Mouse (Mus musculus) heart, postnatal 0 days (tissue): ENCODE data around the gene Scgb1b30. TPM values are rescaled to one million over a fixed set of nuclear protein-coding genes. Genes with fewer than 3 reads are reported as not detected.
A peak's percentile ranks its signal among the peaks of the same experiment; 100 is the strongest.

Experiments
- ATAC-seq: fragments of 200-750 bp; cut with Nextera tagmentation; 2 replicates; pipeline ENCODE4 v1.8.0; 2017; ENCODE audit warnings: low read depth, moderate number of reproducible peaks, moderate library complexity; ENCODE audit not compliant: insufficient read depth
- DNase-seq: peaks from one replicate; pipeline ENCODE4 v3.0.0-alpha.2; 2016; ENCODE audit warnings: low spot score
- H3K27ac ChIP-seq: fragments of 300-500 bp; sonication (generic); 2 replicates; pipeline ENCODE4 v1.5.1; 2014; ENCODE audit warnings: low read depth, mild to moderate bottlenecking
- H3K27me3 ChIP-seq: fragments of 300-500 bp; sonication (generic); 2 replicates; pipeline ENCODE4 v1.6.1; 2014; ENCODE audit warnings: low read length, mixed read lengths; ENCODE audit not compliant: control insufficient read depth, insufficient read depth
- H3K36me3 ChIP-seq: fragments of 300-500 bp; sonication (generic); replicated peaks from 2 replicates; pipeline ENCODE4 v1.6.1; 2014; ENCODE audit warnings: low read length, mixed read lengths; ENCODE audit not compliant: control insufficient read depth, insufficient read depth
- H3K4me1 ChIP-seq: fragments of 300-500 bp; sonication (generic); 2 replicates; pipeline ENCODE4 v1.6.1; 2014; ENCODE audit warnings: antibody characterized with exemption; ENCODE audit not compliant: control insufficient read depth, insufficient read depth
- H3K4me2 ChIP-seq: fragments of 300-500 bp; sonication (generic); 2 replicates; pipeline ENCODE4 v1.6.1; 2014; ENCODE audit warnings: low read depth, mild to moderate bottlenecking, low read length, moderate library complexity
- H3K4me3 ChIP-seq: fragments of 300-500 bp; sonication (generic); 2 replicates; pipeline ENCODE4 v1.5.1; 2014; ENCODE audit warnings: low read depth, low read length
- H3K9ac ChIP-seq: fragments of 300-500 bp; sonication (generic); replicated peaks from 2 replicates; pipeline ENCODE4 v1.6.1; 2014; ENCODE audit warnings: low read depth, low read length, mixed read lengths
- H3K9me3 ChIP-seq: fragments of 300-500 bp; sonication (generic); replicated peaks from 2 replicates; pipeline ENCODE4 v1.6.1; 2016; ENCODE audit warnings: low read length; ENCODE audit not compliant: control insufficient read depth
- CTCF ChIP-seq: IDR thresholded peaks from 2 replicates; pipeline ENCODE4 v1.5.1; 2016; ENCODE audit warnings: antibody characterized with exemption, control low read depth, low read depth
- EP300 ChIP-seq: IDR thresholded peaks from 2 replicates; pipeline ENCODE4 v1.6.1; 2016; ENCODE audit warnings: antibody characterized with exemption, low read depth
- WGBS: fragments of 180-500 bp; shearing (Covaris S2); extraction: QIAGEN DNeasy Blood & Tissue Kit; methylation state at CpG from one replicate; pipeline ENCODE4 v1.1.7; 2014; 5-methylcytosine and 5-hydroxymethylcytosine counted together
- polyA plus RNA-seq: library from polyadenylated mRNA; unstranded; fragments of >200 nt; fragmentation: Nextera tagmentation; extraction: Ambion mirVana; gene quantifications from 2 replicates; pipeline ENCODE4 v1.2.1, GENCODE M21; 2015
- total RNA-seq: library from RNA; depleted of rRNA; stranded (reverse); fragments of >200 nt; gene quantifications from 2 replicates; pipeline ENCODE4 v1.2.3, GENCODE M21; 2014; ENCODE audit warnings: low replicate concordance

Gene Scgb1b30
- total and polyA plus RNA-seq, 2 experiments from 2014 or later, result not detected

DNA sequence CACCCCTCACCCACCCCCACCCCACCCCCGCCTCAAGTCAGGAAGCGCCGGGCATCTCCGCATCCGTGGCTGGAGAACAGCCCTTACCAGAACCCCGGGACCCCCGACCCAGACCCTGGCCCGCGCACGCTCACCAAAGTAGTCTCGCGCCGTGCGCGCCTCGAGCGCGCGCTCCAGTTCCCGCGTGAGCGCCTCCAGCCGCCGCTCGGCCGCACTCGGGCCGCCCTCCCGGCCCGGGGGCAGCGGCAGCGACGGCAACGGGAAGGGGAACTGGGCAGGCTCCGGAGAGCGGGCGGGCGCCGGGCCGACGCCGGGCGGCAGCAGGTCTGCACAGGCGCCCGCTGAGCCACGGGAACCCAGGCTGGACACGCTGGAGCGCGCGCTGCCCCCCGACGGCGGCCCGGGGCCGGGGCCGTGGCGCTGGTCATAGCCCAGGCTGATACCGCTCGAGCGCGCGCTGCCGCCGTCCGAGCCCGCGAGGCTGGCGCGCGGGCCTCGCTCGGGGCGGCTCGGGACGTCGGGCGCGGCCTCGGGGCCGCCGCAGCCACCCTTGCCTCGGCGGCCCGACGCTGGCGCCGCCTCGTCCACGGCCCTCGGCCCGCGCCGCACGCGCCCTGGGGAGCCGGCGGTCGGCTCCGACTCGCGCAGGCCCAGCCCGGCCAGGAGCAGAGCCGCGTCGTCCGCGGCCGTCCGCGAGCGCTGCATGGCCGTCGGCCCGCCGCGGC, 37.3 kb downstream of the Scgb1b30 start:
- 1% methylated on average over 71 of the region's 116 CpGs for WGBS

DNA sequence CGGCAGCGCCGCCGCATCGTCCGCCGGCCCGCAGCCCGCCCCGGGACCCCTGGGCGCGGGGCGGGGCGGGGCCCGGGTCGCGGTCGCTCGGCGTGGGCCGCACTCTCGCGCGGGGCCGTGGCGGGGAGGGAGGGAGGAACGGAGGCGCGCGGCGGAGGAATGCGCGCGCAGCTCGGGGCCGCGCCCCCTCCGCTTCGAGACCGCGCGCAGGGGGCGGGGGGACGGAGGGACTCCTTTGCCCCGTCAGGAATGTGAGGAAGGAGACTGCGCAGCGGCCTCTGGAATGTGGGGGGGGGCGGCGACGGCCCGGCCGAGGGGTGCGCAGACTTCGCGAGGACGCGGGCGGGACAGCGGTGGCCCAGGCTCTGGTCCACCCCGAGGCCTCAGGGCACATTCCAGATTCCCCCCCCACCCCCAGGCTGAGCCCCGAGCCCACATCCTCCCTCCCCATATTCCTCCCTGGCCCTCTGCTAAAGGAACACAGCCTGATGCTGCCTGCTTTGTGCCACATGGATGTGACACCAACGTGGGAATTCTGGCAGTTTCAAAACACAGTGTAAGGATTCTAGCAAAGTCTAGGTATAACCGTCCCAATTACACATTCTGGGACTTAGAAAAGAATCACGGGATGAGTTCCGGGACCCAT, 38.0 kb downstream of the Scgb1b30 start, which contains the start of gene Wtip:
TSS of gene Wtip (minus strand) at position 152 of the 646 bp plus-strand sequence.
- no peaks in the 10 kb centered on the region for H3K36me3 ChIP-seq
- DNase-seq (peak; percentile 84), ATAC-seq (peak; percentile 93)
- H3K9me3 ChIP-seq, result no peaks in the 10 kb centered on the region
- 5% methylated on average over 16 of the region's 65 CpGs for WGBS
- peak within 1 kb of the TSS; percentile 84 for H3K27ac ChIP-seq
- H3K4me3 ChIP-seq, result peak within 1 kb of the TSS; percentile 83
- no peak for TF ChIP-seq EP300
- TF ChIP-seq CTCF, result no peak
- H3K4me2 ChIP-seq, result peak within 1 kb of the TSS; percentile 74
- peak within 1 kb of the TSS; percentile 96 for H3K9ac ChIP-seq
- H3K27me3 ChIP-seq, result no peaks in the 10 kb centered on the region
- H3K4me1 ChIP-seq, result peaks cover 7% of the 10 kb centered on the region; the same call in 1 of the 2 replicates

More for the DNA sequence above, 37.3 kb downstream of the Scgb1b30 start:
- Histone ChIP-seq H3K36me3 (no peaks in the 10 kb centered on the region), H3K9me3 (no peaks in the 10 kb centered on the region), H3K27me3 (no peaks in the 10 kb centered on the region), H3K27ac (peak overlapping the region; percentile 84), H3K4me2 (peak overlapping the region; percentile 74), H3K4me3 (peak overlapping the region; percentile 83), H3K9ac (peak overlapping the region; percentile 96), H3K4me1 (peaks cover 7% of the 10 kb centered on the region; the same call in 1 of the 2 replicates)
- DNase-seq, result peak; percentile 31
- peak; percentile 75 for ATAC-seq
- TF ChIP-seq EP300 (no peak), CTCF (no peak)

GRCm38 (mm10) chr7:34134336-34134735, 39.1 kb downstream of the Scgb1b30 start:
- no peak overlapping the region for H3K4me3 ChIP-seq
- no peak overlapping the region for H3K4me2 ChIP-seq
- H3K4me1 ChIP-seq, result peaks cover 7% of the 10 kb centered on the region; the same call in 1 of the 2 replicates
- H3K36me3 ChIP-seq, result no peaks in the 10 kb centered on the region
- ATAC-seq (no peak), DNase-seq (no peak)
- H3K9me3 ChIP-seq, result no peaks in the 10 kb centered on the region
- WGBS, result 98% methylated on average over 2 of the region's 2 CpGs
- H3K9ac ChIP-seq, result no peak overlapping the region
- H3K27me3 ChIP-seq, result no peaks in the 10 kb centered on the region
- no peak overlapping the region for H3K27ac ChIP-seq
- no peak for TF ChIP-seq CTCF
- no peak for TF ChIP-seq EP300

GRCm38 (mm10) chr7:34139493-34139892, 44.3 kb downstream of the Scgb1b30 start:
- 80% methylated on average over 6 of the region's 6 CpGs for WGBS
- no peak overlapping the region for H3K27ac ChIP-seq
- H3K9me3 ChIP-seq, result no peaks in the 10 kb centered on the region
- H3K4me3 ChIP-seq, result no peak overlapping the region
- no peak overlapping the region for H3K9ac ChIP-seq
- peaks cover 45% of the 10 kb centered on the region for H3K36me3 ChIP-seq
- no peak for ATAC-seq
- no peak overlapping the region for H3K4me2 ChIP-seq
- no peaks in the 10 kb centered on the region for H3K4me1 ChIP-seq
- TF ChIP-seq CTCF (no peak), EP300 (no peak)
- DNase-seq, result no peak
- H3K27me3 ChIP-seq, result no peaks in the 10 kb centered on the region

GRCm38 (mm10) chr7:34141123-34141522, 45.9 kb downstream of the Scgb1b30 start:
- no peak overlapping the region for H3K4me3 ChIP-seq
- 92% methylated on average over 13 of the region's 13 CpGs for WGBS

More at GRCm38 (mm10) chr7:34141123-34141522, 45.9 kb downstream of the Scgb1b30 start:
- H3K9me3 ChIP-seq, result no peaks in the 10 kb centered on the region
- no peaks in the 10 kb centered on the region for H3K4me1 ChIP-seq
- H3K27me3 ChIP-seq, result no peaks in the 10 kb centered on the region
- H3K27ac ChIP-seq, result no peak overlapping the region
- no peak overlapping the region for H3K9ac ChIP-seq
- peaks cover 62% of the 10 kb centered on the region for H3K36me3 ChIP-seq
- DNase-seq, result no peak
- ATAC-seq, result no peak
- TF ChIP-seq EP300, result no peak
- TF ChIP-seq CTCF, result no peak
- H3K4me2 ChIP-seq, result no peak overlapping the region
